Mouse (Mus musculus) left cerebral cortex, postnatal 10 days (tissue): Measurements from ENCODE around the gene Trim40. TPM values are rescaled to one million over a fixed set of nuclear protein-coding genes. Genes with fewer than 3 reads are reported as not detected.

Experiments used
- DNase-seq, 2 experiments: peaks; one replicate each; pipeline ENCODE4 v3.0.0; 2021 to 2022; ENCODE audit warnings: low spot score in 2 of 2, mixed read lengths in 1 of 2; ENCODE audit errors: extremely low spot score in 1 of 2
- intact Hi-C: fragments of 180-260 bp; cut with DNase I; formaldehyde crosslinking; loops from one replicate; pipeline ENCODE4 v1.15.1; 2025
- total RNA-seq, 2 experiments: library from RNA; stranded (reverse); gene quantifications; 2 replicates each; pipeline ENCODE4 v1.2.3; 2021

Gene Trim40
- total RNA-seq, 2 experiments from 2014 or later, result not detected

DNA sequence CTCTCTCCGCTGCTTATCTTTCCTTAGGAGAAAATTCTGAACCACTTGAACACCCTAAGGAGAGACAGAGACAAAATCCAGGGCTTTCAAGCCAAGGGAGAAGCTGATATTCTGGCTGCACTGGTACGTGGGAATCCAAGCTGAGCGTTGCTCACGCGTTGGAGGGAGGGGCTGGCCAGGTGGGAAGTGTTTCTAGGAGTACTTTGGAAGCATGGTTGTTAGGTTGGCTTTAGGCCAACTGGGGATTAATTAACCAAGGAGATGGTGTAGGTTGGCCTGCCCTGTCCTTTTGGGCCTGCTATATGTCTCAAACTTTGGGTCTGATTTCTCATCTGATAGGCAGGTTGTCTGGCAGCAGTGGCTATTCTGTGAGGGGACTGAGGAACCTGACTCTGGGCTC lies 38.7 kb downstream of the Trim40 start:
- DNase-seq, result no peak
- intact Hi-C loops, result no loop called here

DNA sequence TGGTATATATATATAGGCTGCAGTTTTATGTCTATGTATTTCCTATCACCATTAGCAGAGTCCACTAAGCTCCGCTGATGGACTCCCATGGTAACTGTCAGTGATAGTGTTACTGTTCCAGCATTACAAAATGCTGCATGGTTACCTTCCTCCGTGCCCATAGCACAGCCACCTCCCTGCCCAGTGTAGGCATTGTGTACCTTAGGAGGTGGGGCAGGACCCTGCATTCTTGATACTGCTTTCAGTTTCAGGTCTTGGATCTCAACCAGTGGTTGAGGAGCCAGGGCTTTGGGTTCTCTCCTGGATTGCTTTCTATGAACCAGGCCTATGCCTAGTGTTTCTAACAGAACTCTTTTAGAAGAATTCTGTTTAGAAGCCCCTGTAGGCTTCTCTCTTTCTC lies 39.9 kb downstream of the Trim40 start:
- intact Hi-C loops, result no loop called here
- no peak for DNase-seq

DNA sequence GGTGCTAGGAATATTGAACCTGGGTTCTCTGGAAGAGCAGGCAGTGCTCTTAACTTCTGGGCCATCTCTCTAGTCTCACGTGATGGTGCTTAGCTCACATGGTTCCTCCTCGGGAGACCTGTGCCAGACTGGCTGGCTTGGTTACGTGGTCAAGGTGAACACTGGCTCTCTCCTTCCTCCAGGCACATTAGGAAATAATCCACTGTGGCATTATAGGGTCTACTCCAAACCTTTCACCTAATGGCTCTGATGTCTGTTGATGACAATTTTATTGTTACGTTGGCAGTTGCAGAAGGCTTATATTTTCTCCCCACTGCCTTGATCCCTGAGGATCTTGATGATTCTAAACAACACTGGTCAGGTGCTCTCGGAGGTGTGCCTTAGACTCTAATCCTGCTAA lies 41.0 kb downstream of the Trim40 start:
- DNase-seq, result no peak
- intact Hi-C loops, result no loop called here

DNA sequence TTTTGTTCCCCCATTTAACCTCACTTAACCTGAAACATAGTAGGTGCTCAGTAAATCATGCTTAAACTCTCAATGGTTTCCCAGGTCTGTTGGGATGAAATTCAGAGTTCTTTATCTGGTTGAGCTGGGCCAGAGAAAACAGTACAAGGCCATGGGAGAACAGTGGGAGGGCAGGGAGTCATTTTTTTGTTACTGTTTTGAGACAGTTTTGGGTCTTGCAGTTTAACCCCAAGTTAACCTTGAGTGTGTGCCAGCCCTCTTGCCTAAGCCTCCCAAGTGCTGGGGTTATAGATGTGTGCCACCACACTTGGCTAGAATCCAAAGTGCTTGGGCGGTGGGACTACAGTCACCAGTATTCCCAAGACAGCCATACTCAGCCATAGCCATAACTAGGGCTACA lies 45.2 kb downstream of the Trim40 start:
- no peak for DNase-seq
- intact Hi-C loops, result no loop called here

DNA sequence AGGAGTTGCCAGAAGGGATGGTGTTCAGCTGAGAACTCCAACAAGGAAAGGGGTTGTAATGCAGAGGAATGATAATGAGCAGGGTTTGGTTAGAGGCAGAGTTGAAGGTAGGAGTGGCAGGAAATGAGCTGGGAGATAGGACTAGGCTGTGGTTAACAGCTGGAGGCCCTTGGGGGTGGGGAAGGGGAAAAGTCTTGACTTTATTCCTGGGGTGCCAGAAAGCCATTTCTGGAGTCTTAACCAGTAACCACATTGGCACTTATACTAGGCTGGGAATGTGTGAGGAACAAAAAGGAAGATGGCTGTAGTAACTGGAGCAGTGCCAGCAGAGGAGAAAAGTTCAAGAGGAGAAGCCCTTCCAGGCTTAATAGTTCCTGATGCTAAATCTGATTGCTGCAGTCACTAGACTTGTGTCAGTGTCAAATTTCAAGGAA lies 45.6 kb downstream of the Trim40 start:
- intact Hi-C loops, result no loop called here
- DNase-seq, result no peak

DNA sequence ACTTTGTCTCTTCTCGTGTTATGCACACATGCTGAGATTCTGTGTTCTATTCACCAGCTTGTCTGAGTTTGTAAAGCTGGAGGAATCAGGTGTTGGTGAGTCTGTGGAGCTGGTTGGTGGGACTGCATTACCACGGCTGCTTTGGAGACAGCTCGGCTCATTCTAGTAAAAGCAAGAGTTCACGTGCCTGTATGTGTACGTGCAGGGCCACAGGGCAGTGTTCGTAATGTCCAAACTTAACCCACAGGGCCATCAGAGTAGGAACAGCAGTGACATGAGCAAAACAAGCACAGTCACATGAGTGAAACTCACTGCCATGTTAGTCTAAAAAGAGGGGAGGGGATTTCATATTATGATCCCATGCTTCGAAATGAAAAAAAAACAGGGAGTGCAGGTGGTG lies 46.2 kb downstream of the Trim40 start:
- intact Hi-C loops, result no loop called here
- no peak for DNase-seq

DNA sequence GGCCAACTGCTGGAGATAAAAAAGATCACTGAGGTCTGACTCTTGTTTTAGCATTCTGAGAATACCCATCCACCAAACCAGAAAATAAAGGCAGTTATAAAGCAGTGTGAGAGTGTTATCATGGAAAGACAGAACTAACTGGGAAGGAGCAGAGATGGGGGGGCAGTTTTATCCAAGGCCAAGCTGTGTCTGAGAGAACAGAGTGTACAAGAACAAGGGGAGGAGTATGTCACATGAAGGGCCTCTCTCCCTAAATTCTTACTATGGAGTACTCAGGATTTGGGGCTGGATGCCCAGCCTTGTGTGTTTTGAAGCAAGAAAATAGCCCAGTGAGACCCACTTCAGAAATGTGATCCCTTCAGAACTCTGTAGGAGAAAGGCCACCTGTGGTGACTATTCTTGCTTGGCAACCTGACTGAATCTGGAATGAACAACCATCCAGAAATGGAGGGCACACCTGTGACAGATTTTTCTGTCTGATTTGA lies 48.9 kb downstream of the Trim40 start:
- intact Hi-C loops, result no loop called here
- no peak for DNase-seq

DNA sequence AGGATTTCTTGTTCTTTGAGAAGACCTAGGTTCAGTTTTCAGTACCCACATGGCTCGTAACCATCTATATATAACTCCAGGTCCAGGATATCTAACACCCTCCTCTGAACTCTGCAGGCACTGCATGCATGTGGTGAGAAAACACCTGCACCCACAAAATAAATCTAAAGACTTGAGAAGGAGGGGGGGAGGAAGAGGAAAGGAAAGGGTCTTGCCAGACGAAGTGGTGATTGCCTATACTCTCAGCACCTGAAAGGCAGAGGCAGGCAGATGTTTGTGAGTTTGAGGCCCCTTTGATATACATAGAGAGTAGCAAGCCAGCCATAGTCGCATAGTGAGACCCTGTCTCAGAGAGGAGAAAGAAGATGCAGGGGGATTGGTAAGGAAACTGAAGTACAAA lies 50.0 kb downstream of the Trim40 start:
- intact Hi-C loops, result no loop called here
- no peak for DNase-seq

DNA sequence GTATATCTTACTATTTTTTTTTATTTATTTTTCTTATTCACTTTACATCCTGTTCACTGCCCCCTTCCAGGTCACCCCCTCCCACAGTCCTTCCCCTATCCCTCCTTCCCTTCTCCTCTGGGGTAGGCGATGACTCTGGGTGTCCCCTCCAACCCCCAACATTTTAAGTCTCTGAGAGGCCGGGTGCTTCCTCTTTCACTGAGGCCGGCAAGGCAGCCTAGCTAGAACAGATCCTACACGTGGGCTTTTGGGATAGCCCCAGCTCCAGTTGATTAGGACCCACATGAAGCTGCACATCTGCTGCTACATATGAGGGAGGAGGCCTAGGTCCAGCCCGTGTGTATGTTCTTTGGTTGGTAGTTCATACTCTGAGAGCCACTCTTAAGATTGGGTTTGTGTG lies 50.9 kb downstream of the Trim40 start:
- intact Hi-C loops, result no loop called here
- DNase-seq, result no peak

DNA sequence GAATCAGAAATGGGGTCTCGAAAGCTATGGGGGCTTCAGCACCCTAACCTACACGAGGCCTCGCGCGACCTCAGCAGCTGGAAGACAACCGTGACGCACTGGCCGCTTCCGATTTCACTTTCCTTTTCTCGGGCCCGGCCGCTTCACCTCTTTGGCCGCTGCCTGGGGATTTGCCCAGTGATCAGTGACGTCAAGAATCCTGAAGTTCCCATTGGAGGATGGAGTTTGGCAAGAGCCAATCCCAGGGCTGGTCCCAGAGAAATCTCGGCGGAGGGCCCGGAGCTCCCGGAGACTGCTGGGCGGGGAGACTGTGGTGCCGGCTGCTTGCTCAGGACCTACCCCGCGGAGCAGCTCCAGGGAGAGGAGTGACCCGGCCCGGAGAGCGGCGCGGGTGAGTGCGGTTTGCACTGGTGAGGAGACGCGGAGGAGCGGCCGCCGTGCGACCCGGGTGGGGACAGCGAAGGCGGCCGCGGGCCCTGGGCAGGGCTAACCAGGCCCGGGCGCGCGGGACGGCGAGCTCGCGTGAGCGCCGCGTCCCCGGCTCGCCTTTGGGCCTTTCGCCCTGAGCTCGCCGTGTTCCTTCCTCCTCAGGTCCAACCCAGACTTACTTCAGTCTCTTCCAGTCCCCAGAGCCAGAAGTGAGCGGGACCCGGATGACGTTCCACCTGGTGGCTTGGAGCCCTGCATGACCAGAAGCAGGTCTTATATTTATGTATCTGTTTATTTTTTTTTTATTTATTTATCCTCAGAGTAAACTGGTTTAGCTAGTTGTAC lies 52.9 kb downstream of the Trim40 start, which contains the start of gene Trim26:
Trim26 (plus strand) TSS at position 261 of the 774 bp plus-strand sequence.
- peak; percentile 96 to 97 for DNase-seq
- intact Hi-C loops, result no loop called here

DNA sequence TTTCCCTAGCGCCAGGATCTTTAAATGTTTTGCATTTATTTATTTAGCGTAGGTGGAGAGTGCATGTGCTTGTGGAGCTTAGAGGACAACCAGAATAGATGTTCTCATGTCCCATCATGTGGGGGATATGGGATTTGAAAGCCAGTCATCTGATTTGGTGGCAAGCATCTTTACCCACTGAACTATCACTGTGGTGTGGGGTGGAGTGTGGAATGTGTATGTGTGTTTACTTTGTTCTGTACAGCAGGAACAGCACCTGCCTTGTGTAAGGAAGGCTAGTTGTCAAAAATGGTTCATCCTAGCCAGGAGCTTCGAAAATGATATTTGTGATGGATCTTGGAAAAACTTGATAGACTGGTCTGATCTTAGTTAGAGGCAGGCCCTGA lies 53.5 kb downstream of the Trim40 start:
- intact Hi-C loops, result no loop called here
- no peak for DNase-seq

DNA sequence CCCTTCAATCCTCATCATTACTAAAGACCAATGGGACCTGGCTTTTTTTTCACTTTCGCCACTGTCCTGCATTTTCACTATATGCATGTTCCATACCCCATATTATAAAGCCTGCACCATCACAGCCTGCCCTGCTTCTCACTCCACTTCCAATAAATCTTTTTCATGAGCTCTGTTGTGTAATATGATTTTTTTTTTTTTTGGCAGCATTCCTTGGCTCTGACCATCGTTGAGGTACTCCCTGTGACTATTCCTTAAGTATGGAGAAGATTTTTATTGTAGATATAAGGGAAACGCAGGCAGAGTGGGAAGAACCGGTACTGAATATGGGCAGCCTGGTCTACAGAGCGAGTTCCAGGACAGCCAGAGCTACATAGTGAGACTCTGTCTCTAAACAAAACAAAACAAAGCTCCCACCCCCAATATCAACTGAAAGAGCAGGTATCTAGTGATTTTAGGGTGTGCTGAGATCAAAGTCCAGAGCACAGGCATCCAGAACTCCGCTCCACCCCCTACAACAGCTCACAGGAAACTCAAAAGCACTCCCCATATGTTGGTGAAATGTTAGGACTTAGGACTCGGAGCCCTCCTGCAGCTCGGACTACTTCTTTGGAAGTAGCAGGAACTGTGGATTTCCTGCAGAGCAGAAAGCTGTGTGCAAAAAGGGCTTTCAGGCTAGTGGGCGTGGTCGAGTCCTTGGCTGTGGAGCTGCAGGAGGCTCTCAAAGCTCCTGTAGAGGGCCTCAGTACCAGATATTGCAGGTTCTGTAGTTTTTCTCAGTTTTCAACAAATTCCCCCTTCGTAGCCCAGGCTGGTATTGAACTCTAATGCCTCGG lies 54.1 kb downstream of the Trim40 start:
- intact Hi-C loops, result no loop called here
- peak; percentile 25 to 88 for DNase-seq

DNA sequence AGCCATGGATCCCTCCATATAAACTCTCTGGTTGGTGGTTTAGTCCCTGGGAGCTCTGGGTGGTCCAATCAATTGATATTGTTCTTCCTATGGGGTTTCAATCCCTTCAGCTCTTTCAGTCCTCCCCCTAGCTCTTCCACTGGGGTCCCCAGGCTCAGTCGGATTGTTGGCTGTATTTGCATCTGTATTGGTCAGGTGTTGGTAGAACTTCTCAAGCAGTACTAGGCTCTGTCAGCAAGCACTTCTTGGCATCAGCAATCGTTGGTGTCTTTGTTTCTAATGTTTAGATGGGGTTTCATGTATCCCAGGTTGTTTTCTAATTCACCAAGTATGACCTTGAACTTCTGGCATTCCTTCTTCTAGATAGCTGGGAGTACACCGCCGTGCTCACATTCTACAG lies 57.2 kb downstream of the Trim40 start:
- no peak for DNase-seq
- intact Hi-C loops, result no loop called here

Other genes starting within 250 kb of the Trim40 start
- gene H2-M9, start 247.5 kb downstream of the Trim40 start, total RNA-seq, result not detected
- not detected for gene H2-M1, start 217.9 kb downstream of the Trim40 start, total RNA-seq
- gene H2-M10.5, start 117.2 kb downstream of the Trim40 start, total RNA-seq, result not detected
- gene H2-M10.6, start 78.0 kb downstream of the Trim40 start, total RNA-seq, result not detected
- 10 to 100 TPM; 30.1 to 30.3 TPM for gene Trim26, start 53.0 kb downstream of the Trim40 start, total RNA-seq
- not detected for gene Trim15, start 22.9 kb downstream of the Trim40 start, total RNA-seq
- gene Trim10, start 20.5 kb downstream of the Trim40 start, total RNA-seq, result under 1 TPM in 1 of 2 experiments, not detected in 1; 0.19 TPM
- gene Trim31, start 8.0 kb upstream of the Trim40 start, total RNA-seq, result not detected
- 1 to 10 TPM; 1.3 to 2.6 TPM for gene Rnf39, start 52.8 kb upstream of the Trim40 start, total RNA-seq
- 10 to 100 TPM; 89.7 to 90.6 TPM for gene Ppp1r11, start 61.6 kb upstream of the Trim40 start, total RNA-seq
- gene Znrd1, start 68.4 kb upstream of the Trim40 start, total RNA-seq, result 10 to 100 TPM; 25.3 to 27.8 TPM
- 1 to 10 TPM; 2.8 to 3.5 TPM for gene Znrd1as, start 68.5 kb upstream of the Trim40 start, total RNA-seq
- gene 2410137M14Rik, start 91.1 kb upstream of the Trim40 start, total RNA-seq, result under 1 TPM in 1 of 2 experiments, not detected in 1; 0.87 TPM
- gene H2-M5, start 99.4 kb upstream of the Trim40 start, total RNA-seq, result 1 to 10 TPM; 3.6 to 3.9 TPM
- 10 to 100 TPM; 68.8 to 72.1 TPM for gene Zfp57, start 111.0 kb upstream of the Trim40 start, total RNA-seq
- gene Mog, start 133.3 kb upstream of the Trim40 start, total RNA-seq, result 10 to 100 TPM in 1 of 2 experiments, 1 to 10 TPM in 1; 3.7 to 11.2 TPM
- 100 to 1,000 TPM; 579 to 604 TPM for gene Gabbr1, start 155.8 kb upstream of the Trim40 start, total RNA-seq
- not detected for gene Olfr90, start 198.4 kb upstream of the Trim40 start, total RNA-seq
- gene Olfr91, start 208.2 kb upstream of the Trim40 start, total RNA-seq, result not detected
- gene Olfr92, start 230.0 kb upstream of the Trim40 start, total RNA-seq, result not detected